Mouse (Mus musculus) forebrain, embryonic 15.5 days (tissue): Measurements from ENCODE around the gene Ddx3x. TPM values are rescaled to one million over a fixed set of nuclear protein-coding genes. Genes with fewer than 3 reads are reported as not detected.
"Not testable (repeated sequence)": the region's sequence is repeated elsewhere in the genome, so short reads cannot be mapped to it uniquely, and the experiment has no call there.

Source experiments
- ATAC-seq: fragments of 200-750 bp; cut with Nextera tagmentation; replicated peaks from 2 replicates; pipeline ENCODE4 v1.8.0; 2017; ENCODE audit warnings: mild to moderate bottlenecking, moderate TSS enrichment, moderate library complexity
- H3K27ac ChIP-seq: fragments of 300-500 bp; sonication (generic); replicated peaks from 2 replicates; pipeline ENCODE4 v1.5.1; 2015; ENCODE audit warnings: mild to moderate bottlenecking, inconsistent platforms
- H3K27me3 ChIP-seq: fragments of 300-500 bp; sonication (generic); 2 replicates; pipeline ENCODE4 v1.6.1; 2015; ENCODE audit warnings: inconsistent platforms
- H3K36me3 ChIP-seq: fragments of 300-500 bp; sonication (generic); 2 replicates; pipeline ENCODE4 v1.6.1; 2015; ENCODE audit warnings: mild to moderate bottlenecking, inconsistent platforms
- H3K4me1 ChIP-seq: fragments of 300-500 bp; sonication (generic); 2 replicates; pipeline ENCODE4 v1.6.1; 2015; ENCODE audit warnings: inconsistent platforms
- H3K4me2 ChIP-seq: fragments of 300-500 bp; sonication (generic); replicated peaks from 2 replicates; pipeline ENCODE4 v1.6.1; 2015; ENCODE audit warnings: mild to moderate bottlenecking, inconsistent platforms
- H3K4me3 ChIP-seq: fragments of 300-500 bp; sonication (generic); 2 replicates; pipeline ENCODE4 v1.5.1; 2015; ENCODE audit warnings: mild to moderate bottlenecking, inconsistent platforms
- H3K9ac ChIP-seq: fragments of 300-500 bp; sonication (generic); replicated peaks from 2 replicates; pipeline ENCODE4 v1.6.1; 2015; ENCODE audit warnings: mild to moderate bottlenecking, inconsistent platforms
- H3K9me3 ChIP-seq: fragments of 300-500 bp; sonication (generic); 2 replicates; pipeline ENCODE4 v1.6.1; 2016; ENCODE audit warnings: inconsistent platforms
- WGBS: fragments of 180-500 bp; shearing (Covaris S2); methylation state at CpG from one replicate; pipeline ENCODE4 v1.1.7; 2015; ENCODE audit warnings: mixed read lengths; 5-methylcytosine and 5-hydroxymethylcytosine counted together
- polyA plus RNA-seq: library from polyadenylated mRNA; unstranded; fragments of >200 nt; fragmentation: Nextera tagmentation; extraction: Ambion mirVana; gene quantifications from 2 replicates; pipeline ENCODE4 v1.2.1, GENCODE M21; 2015

Gene Ddx3x
- polyA plus RNA-seq, 1 experiment from 2014 or later: 124 TPM

GRCm38 (mm10) chrX:13285772-13286171, 5.0 kb downstream of the Ddx3x start:
- no peak overlapping the region for H3K4me2 ChIP-seq
- WGBS: 85% methylated on average over 4 of the region's 4 CpGs
- H3K36me3 ChIP-seq: peaks cover 51% of the 10 kb centered on the region
- no peaks in the 10 kb centered on the region for H3K27me3 ChIP-seq
- H3K27ac ChIP-seq: no peak overlapping the region
- peaks cover 22% of the 10 kb centered on the region for H3K4me1 ChIP-seq
- ATAC-seq: no peak
- no peak overlapping the region for H3K9ac ChIP-seq
- no peaks in the 10 kb centered on the region for H3K9me3 ChIP-seq
- H3K4me3 ChIP-seq: no peak overlapping the region

GRCm38 (mm10) chrX:13294505-13295228, 13.9 kb downstream of the Ddx3x start:
- ATAC-seq: peak; percentile 59; the same call in 1 of the 2 replicates
- WGBS: 47% methylated on average over 6 of the region's 6 CpGs
- H3K27me3 ChIP-seq: no peaks in the 10 kb centered on the region
- no peak overlapping the region for H3K4me2 ChIP-seq
- H3K4me1 ChIP-seq: no peaks in the 10 kb centered on the region
- H3K36me3 ChIP-seq: peaks cover 33% of the 10 kb centered on the region
- no peak overlapping the region for H3K27ac ChIP-seq
- no peaks in the 10 kb centered on the region for H3K9me3 ChIP-seq
- H3K9ac ChIP-seq: no peak overlapping the region
- no peak overlapping the region for H3K4me3 ChIP-seq

GRCm38 (mm10) chrX:13295229-13295571, 14.4 kb downstream of the Ddx3x start:
- Histone ChIP-seq H3K4me1 (no peaks in the 10 kb centered on the region), H3K36me3 (peaks cover 28% of the 10 kb centered on the region), H3K4me3 (no peak overlapping the region), H3K9ac (no peak overlapping the region), H3K9me3 (no peaks in the 10 kb centered on the region), H3K4me2 (no peak overlapping the region), H3K27me3 (no peaks in the 10 kb centered on the region), H3K27ac (no peak overlapping the region)
- ATAC-seq: no peak

- not testable (repeated sequence) for H3K27ac ChIP-seq, ATAC-seq, H3K9me3 ChIP-seq, H3K4me2 ChIP-seq, H3K4me1 ChIP-seq, H3K9ac ChIP-seq, H3K4me3 ChIP-seq, H3K27me3 ChIP-seq
- H3K36me3 ChIP-seq: peaks cover 18% of the 10 kb centered on the region
- 25% methylated on average over 4 of the region's 4 CpGs for WGBS
These were observed 15.5 kb downstream of the Ddx3x start for GRCm38 (mm10) chrX:13296241-13296640.

GRCm38 (mm10) chrX:13306190-13306589, 25.4 kb downstream of the Ddx3x start:
- no peaks in the 10 kb centered on the region for H3K9me3 ChIP-seq
- no peak overlapping the region for H3K4me3 ChIP-seq
- no peak for ATAC-seq
- H3K36me3 ChIP-seq: no peaks in the 10 kb centered on the region
- no peaks in the 10 kb centered on the region for H3K27me3 ChIP-seq
- no peak overlapping the region for H3K9ac ChIP-seq
- H3K4me2 ChIP-seq: no peak overlapping the region
- 73% methylated on average over 3 of the region's 3 CpGs for WGBS
- H3K4me1 ChIP-seq: no peaks in the 10 kb centered on the region
- no peak overlapping the region for H3K27ac ChIP-seq

GRCm38 (mm10) chrX:13311396-13311795, 30.6 kb downstream of the Ddx3x start:
- no peak overlapping the region for H3K4me2 ChIP-seq
- 86% methylated on average over 4 of the region's 4 CpGs for WGBS
- ATAC-seq: no peak

GRCm38 (mm10) chrX:13329611-13330010, 48.8 kb downstream of the Ddx3x start:
- Histone ChIP-seq H3K9ac (no peak overlapping the region), H3K9me3 (no peaks in the 10 kb centered on the region), H3K27me3 (no peaks in the 10 kb centered on the region), H3K27ac (no peak overlapping the region), H3K4me2 (no peak overlapping the region), H3K36me3 (no peaks in the 10 kb centered on the region), H3K4me3 (no peak overlapping the region), H3K4me1 (no peaks in the 10 kb centered on the region)
- 80% methylated on average over 7 of the region's 7 CpGs for WGBS
- ATAC-seq: no peak

More at GRCm38 (mm10) chrX:13311396-13311795, 30.6 kb downstream of the Ddx3x start:
- H3K4me1 ChIP-seq: no peaks in the 10 kb centered on the region
- H3K27ac ChIP-seq: no peak overlapping the region
- H3K9me3 ChIP-seq: no peaks in the 10 kb centered on the region
- H3K36me3 ChIP-seq: no peaks in the 10 kb centered on the region
- H3K4me3 ChIP-seq: no peak overlapping the region
- no peak overlapping the region for H3K9ac ChIP-seq
- no peaks in the 10 kb centered on the region for H3K27me3 ChIP-seq

Other genes starting within 250 kb of the Ddx3x start
- 39.7 and 40.9 TPM in 2 replicates for gene Usp9x, start 209.5 kb upstream of the Ddx3x start, polyA plus RNA-seq
- gene Nyx, start 185.1 kb downstream of the Ddx3x start, polyA plus RNA-seq: 0.10 and 0.13 TPM in 2 replicates